Mouse (Mus musculus): ENCODE measurements around the gene Hist1h2af. TPM values are rescaled to one million over a fixed set of nuclear protein-coding genes. Genes with fewer than 3 reads are reported as not detected.
A peak's percentile ranks its signal among the peaks of the same experiment; 100 is the strongest.

The Hist1h2af gene
- polyA plus RNA-seq, 1 experiment, result 68.8 TPM

DNA sequence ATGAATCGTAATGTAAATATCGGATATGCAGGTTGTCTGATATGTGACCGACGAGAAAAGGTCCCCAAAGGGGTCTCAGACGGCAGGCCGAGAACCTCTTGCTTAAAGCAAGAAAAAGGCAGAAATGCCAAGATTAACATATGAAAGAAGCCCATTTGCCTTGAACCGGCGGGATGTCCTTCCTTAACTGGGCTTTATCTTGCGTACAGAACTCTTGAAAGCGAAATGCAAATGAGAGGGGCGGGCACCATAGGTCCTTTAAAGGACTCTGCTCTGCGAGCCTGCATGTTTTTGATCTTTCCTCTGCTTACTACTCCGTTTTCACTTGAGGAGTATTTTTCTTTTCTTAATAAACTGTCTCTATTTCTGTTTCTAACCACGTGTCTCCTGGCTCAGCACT is 41.7 kb upstream of the Hist1h2af start:
- Histone ChIP-seq H3K9ac (ENCODE audit: low read depth, poor library complexity, severe bottlenecking) (no peak overlapping the region; the same call in 1 of the 2 replicates), H3K27ac (ENCODE audit: insufficient read depth, low read length) (peak overlapping the region; percentile 77; the same call in 1 of the 2 replicates), H3K27me3 (ENCODE audit: control insufficient read depth, insufficient read depth, low read length, poor library complexity, severe bottlenecking) (no peaks in the 10 kb centered on the region), H3K9me3 (replicated peaks; ENCODE audit: control insufficient read depth, insufficient read depth, low read length, poor library complexity, severe bottlenecking) (no peaks in the 10 kb centered on the region), H3K4me3 (ENCODE audit: low read depth, low read length) (no peak overlapping the region), H3K36me3 (ENCODE audit: control insufficient read depth, insufficient read depth, low read length, poor library complexity, severe bottlenecking) (no peaks in the 10 kb centered on the region), H3K4me1 (ENCODE audit: control insufficient read depth, insufficient read depth, low read length) (peaks cover 6% of the 10 kb centered on the region)
- TF ChIP-seq EP300 (IDR thresholded peaks at IDR 0.05; ENCODE audit: insufficient read depth, low read depth, low read length) (peak; percentile 64), CTCF (IDR thresholded peaks at IDR 0.05; ENCODE audit: low read depth, low read length) (no peak), POLR2A (IDR thresholded peaks at IDR 0.05; ENCODE audit: insufficient read depth, low read length) (no peak)

DNA sequence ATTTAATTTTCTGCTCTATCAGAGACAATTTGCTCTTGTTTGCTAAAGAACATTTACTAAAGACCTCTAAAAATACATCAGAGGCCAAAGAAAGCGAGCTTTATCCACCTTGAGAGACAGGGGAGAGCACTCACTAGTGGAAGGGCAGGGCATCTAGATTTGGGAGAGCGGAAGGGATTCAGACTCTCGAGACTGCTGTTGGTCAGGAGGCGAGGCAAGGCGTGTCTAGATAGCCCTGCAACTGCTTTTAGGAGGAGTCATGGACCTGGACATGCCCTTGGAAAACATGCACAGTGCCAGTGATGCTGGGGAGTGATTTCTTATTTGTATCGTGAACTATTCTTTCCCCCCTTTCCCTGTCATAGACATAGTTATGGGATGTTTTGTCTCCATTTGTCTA is 38.2 kb upstream of the Hist1h2af start:
- Histone ChIP-seq H3K36me3 (ENCODE audit: control insufficient read depth, insufficient read depth, low read length, poor library complexity, severe bottlenecking) (no peaks in the 10 kb centered on the region), H3K4me3 (ENCODE audit: low read depth, low read length) (no peak overlapping the region), H3K4me1 (ENCODE audit: control insufficient read depth, insufficient read depth, low read length) (peaks cover 1% of the 10 kb centered on the region), H3K27me3 (ENCODE audit: control insufficient read depth, insufficient read depth, low read length, poor library complexity, severe bottlenecking) (no peaks in the 10 kb centered on the region), H3K9ac (ENCODE audit: low read depth, poor library complexity, severe bottlenecking) (no peak overlapping the region), H3K27ac (ENCODE audit: insufficient read depth, low read length) (no peak overlapping the region), H3K9me3 (replicated peaks; ENCODE audit: control insufficient read depth, insufficient read depth, low read length, poor library complexity, severe bottlenecking) (no peaks in the 10 kb centered on the region)
- TF ChIP-seq POLR2A (IDR thresholded peaks at IDR 0.05; ENCODE audit: insufficient read depth, low read length) (no peak), CTCF (IDR thresholded peaks at IDR 0.05; ENCODE audit: low read depth, low read length) (no peak), EP300 (IDR thresholded peaks at IDR 0.05; ENCODE audit: insufficient read depth, low read depth, low read length) (no peak)

- peaks cover 1% of the 10 kb centered on the region for H3K4me1 ChIP-seq (ENCODE audit: control insufficient read depth, insufficient read depth, low read length)
- H3K36me3 ChIP-seq (ENCODE audit: control insufficient read depth, insufficient read depth, low read length, poor library complexity, severe bottlenecking), result no peaks in the 10 kb centered on the region
- no peaks in the 10 kb centered on the region for H3K27me3 ChIP-seq (ENCODE audit: control insufficient read depth, insufficient read depth, low read length, poor library complexity, severe bottlenecking)
- no peaks in the 10 kb centered on the region for H3K9me3 ChIP-seq (replicated peaks; ENCODE audit: control insufficient read depth, insufficient read depth, low read length, poor library complexity, severe bottlenecking)
- peak overlapping the region; percentile 92 for H3K4me3 ChIP-seq (ENCODE audit: low read depth, low read length)
- H3K9ac ChIP-seq (ENCODE audit: low read depth, poor library complexity, severe bottlenecking), result peak overlapping the region; percentile 82
- TF ChIP-seq CTCF (IDR thresholded peaks at IDR 0.05; ENCODE audit: low read depth, low read length) (no peak), EP300 (IDR thresholded peaks at IDR 0.05; ENCODE audit: insufficient read depth, low read depth, low read length) (0 out of 2 replicates have a peak, but pooled peaks have one; percentile 27)
- H3K27ac ChIP-seq (ENCODE audit: insufficient read depth, low read length), result no peak overlapping the region
These were observed 35.9 kb upstream of the Hist1h2af start for GRCm38 (mm10) chr13:23497656-23498321.

- 0 out of 2 replicates have a peak overlapping the region, but pooled peaks have one; percentile 4 for H3K27ac ChIP-seq (ENCODE audit: insufficient read depth, low read length)
- H3K4me3 ChIP-seq (ENCODE audit: low read depth, low read length), result peak overlapping the region; percentile 89
- H3K9ac ChIP-seq (ENCODE audit: low read depth, poor library complexity, severe bottlenecking), result peak overlapping the region; percentile 38
- peaks cover 1% of the 10 kb centered on the region for H3K4me1 ChIP-seq (ENCODE audit: control insufficient read depth, insufficient read depth, low read length)
- TF ChIP-seq CTCF (IDR thresholded peaks at IDR 0.05; ENCODE audit: low read depth, low read length) (no peak), POLR2A (IDR thresholded peaks at IDR 0.05; ENCODE audit: insufficient read depth, low read length) (no peak), EP300 (IDR thresholded peaks at IDR 0.05; ENCODE audit: insufficient read depth, low read depth, low read length) (no peak)
- no peaks in the 10 kb centered on the region for H3K27me3 ChIP-seq (ENCODE audit: control insufficient read depth, insufficient read depth, low read length, poor library complexity, severe bottlenecking)
- H3K9me3 ChIP-seq (replicated peaks; ENCODE audit: control insufficient read depth, insufficient read depth, low read length, poor library complexity, severe bottlenecking), result no peaks in the 10 kb centered on the region
- no peaks in the 10 kb centered on the region for H3K36me3 ChIP-seq (ENCODE audit: control insufficient read depth, insufficient read depth, low read length, poor library complexity, severe bottlenecking)
These were observed 35.1 kb upstream of the Hist1h2af start for GRCm38 (mm10) chr13:23498653-23499052.

DNA sequence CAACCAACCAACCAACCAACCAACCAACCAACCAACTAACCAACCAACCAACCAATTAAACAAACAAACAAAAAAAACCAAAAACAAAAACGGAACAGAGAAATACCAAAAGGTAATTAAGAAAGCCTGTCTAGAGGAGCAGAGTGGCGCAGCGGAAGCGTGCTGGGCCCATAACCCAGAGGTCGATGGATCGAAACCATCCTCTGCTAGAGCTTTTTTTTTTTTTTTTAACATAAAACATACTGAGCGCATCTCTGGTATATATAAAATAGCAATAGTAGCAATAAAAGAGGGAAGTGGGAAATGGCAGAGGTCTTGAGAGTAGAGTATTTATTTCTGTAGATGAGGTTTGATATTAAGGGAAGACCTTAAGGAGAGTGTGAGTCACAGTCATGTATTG is 33.8 kb upstream of the Hist1h2af start:
- peaks cover 3% of the 10 kb centered on the region for H3K4me1 ChIP-seq (ENCODE audit: control insufficient read depth, insufficient read depth, low read length)
- peak overlapping the region; percentile 38 for H3K9ac ChIP-seq (ENCODE audit: low read depth, poor library complexity, severe bottlenecking)
- H3K4me3 ChIP-seq (ENCODE audit: low read depth, low read length), result no peak overlapping the region
- H3K36me3 ChIP-seq (ENCODE audit: control insufficient read depth, insufficient read depth, low read length, poor library complexity, severe bottlenecking), result no peaks in the 10 kb centered on the region
- no peak overlapping the region for H3K27ac ChIP-seq (ENCODE audit: insufficient read depth, low read length)
- H3K9me3 ChIP-seq (replicated peaks; ENCODE audit: control insufficient read depth, insufficient read depth, low read length, poor library complexity, severe bottlenecking), result no peaks in the 10 kb centered on the region
- TF ChIP-seq CTCF (IDR thresholded peaks at IDR 0.05; ENCODE audit: low read depth, low read length) (no peak), POLR2A (IDR thresholded peaks at IDR 0.05; ENCODE audit: insufficient read depth, low read length) (no peak)
- H3K27me3 ChIP-seq (ENCODE audit: control insufficient read depth, insufficient read depth, low read length, poor library complexity, severe bottlenecking), result no peaks in the 10 kb centered on the region

GRCm38 (mm10) chr13:23500424-23501200 is 33.1 kb upstream of the Hist1h2af start:
- H3K36me3 ChIP-seq (ENCODE audit: control insufficient read depth, insufficient read depth, low read length, poor library complexity, severe bottlenecking), result no peaks in the 10 kb centered on the region
- H3K9ac ChIP-seq (ENCODE audit: low read depth, poor library complexity, severe bottlenecking), result peak overlapping the region; percentile 51
- H3K27ac ChIP-seq (ENCODE audit: insufficient read depth, low read length), result no peak overlapping the region
- peaks cover 3% of the 10 kb centered on the region for H3K4me1 ChIP-seq (ENCODE audit: control insufficient read depth, insufficient read depth, low read length)
- no peak overlapping the region for H3K4me3 ChIP-seq (ENCODE audit: low read depth, low read length)
- TF ChIP-seq CTCF (IDR thresholded peaks at IDR 0.05; ENCODE audit: low read depth, low read length), result no peak
- TF ChIP-seq EP300 (IDR thresholded peaks at IDR 0.05; ENCODE audit: insufficient read depth, low read depth, low read length), result 0 out of 2 replicates have a peak, but pooled peaks have one; percentile 33
- no peaks in the 10 kb centered on the region for H3K27me3 ChIP-seq (ENCODE audit: control insufficient read depth, insufficient read depth, low read length, poor library complexity, severe bottlenecking)
- H3K9me3 ChIP-seq (replicated peaks; ENCODE audit: control insufficient read depth, insufficient read depth, low read length, poor library complexity, severe bottlenecking), result no peaks in the 10 kb centered on the region
